Mouse (Mus musculus) kidney, adult 2 months (tissue): ENCODE measurements around the gene Tmco4. TPM values are rescaled to one million over a fixed set of nuclear protein-coding genes. Genes with fewer than 3 reads are reported as not detected.

Experiments
- DNase-seq: peaks from one replicate; pipeline ENCODE4 v3.0.0; 2021
- H3K27ac ChIP-seq: fragments of 200-500 bp; 2 replicates; pipeline ENCODE4 v1.5.1; 2012; ENCODE audit warnings: low read depth, low read length, control low read depth, inconsistent platforms; ENCODE audit not compliant: insufficient read depth
- H3K27me3 ChIP-seq: fragments of 200-500 bp; replicated peaks from 2 replicates; pipeline ENCODE4 v1.6.1; 2012; ENCODE audit warnings: mild to moderate bottlenecking, moderate library complexity, low read length, inconsistent platforms; ENCODE audit not compliant: control insufficient read depth, insufficient read depth
- H3K36me3 ChIP-seq: fragments of 200-500 bp; 2 replicates; pipeline ENCODE4 v1.6.1; 2012; ENCODE audit warnings: mild to moderate bottlenecking, moderate library complexity, low read length, inconsistent platforms; ENCODE audit not compliant: control insufficient read depth, insufficient read depth
- H3K4me1 ChIP-seq: fragments of 200-500 bp; 2 replicates; pipeline ENCODE4 v1.6.1; 2011; ENCODE audit warnings: low read length; ENCODE audit not compliant: control insufficient read depth, insufficient read depth
- H3K4me3 ChIP-seq: fragments of 200-500 bp; 2 replicates; pipeline ENCODE4 v1.5.1; 2011; ENCODE audit warnings: mild to moderate bottlenecking, low read depth, low read length, control low read depth; ENCODE audit not compliant: insufficient read depth
- CTCF ChIP-seq: fragments of 200-500 bp; conservative IDR thresholded peaks from 2 replicates; pipeline ENCODE4 v1.5.1; 2011; ENCODE audit warnings: low read depth, mild to moderate bottlenecking, control low read depth, low read length, moderate library complexity, mixed read lengths; ENCODE audit not compliant: insufficient read depth, insufficient read length
- POLR2A ChIP-seq: fragments of 200-500 bp; IDR thresholded peaks from one replicate; pipeline ENCODE4 v1.6.1; 2011; ENCODE audit warnings: low read depth, low read length, control low read depth
- WGBS: fragments of 180-500 bp; shearing (Covaris S2); methylation state at CpG from one replicate; pipeline ENCODE4 v1.1.7; 2018; 5-methylcytosine and 5-hydroxymethylcytosine counted together
- polyA plus RNA-seq: library from polyadenylated mRNA; depleted of rRNA; stranded (reverse); fragments of >200 nt; gene quantifications from 2 replicates; pipeline ENCODE4 v1.2.3, GENCODE M21; 2012

Gene Tmco4
- polyA plus RNA-seq, 1 experiment: 19.6 TPM

GRCm38 (mm10) chr4:139091478-139092355 is 119.0 kb downstream of the Tmco4 start:
- Histone ChIP-seq H3K27me3 (no peaks in the 10 kb centered on the region), H3K27ac (no peak overlapping the region)

GRCm38 (mm10) chr4:139092356-139093195 is 119.9 kb downstream of the Tmco4 start, which contains the start of gene Nbl1:
Nbl1 (minus strand) TSS chr4:139092993.
- under 1% methylated on average over 105 of the region's 105 CpGs for WGBS
- TF ChIP-seq POLR2A (no peak), CTCF (no peak)
- H3K27ac ChIP-seq: no peak within 1 kb of the TSS
- H3K36me3 ChIP-seq: no peaks in the 10 kb centered on the region
- H3K4me1 ChIP-seq: 0 out of 2 replicates have a peak, but pooled peaks cover 3% of the 10 kb centered on the region
- peak within 1 kb of the TSS; percentile 59 for H3K4me3 ChIP-seq
- peak; percentile 52 for DNase-seq
- H3K27me3 ChIP-seq: no peaks in the 10 kb centered on the region

More at GRCm38 (mm10) chr4:139091478-139092355, 119.0 kb downstream of the Tmco4 start:
- no peak for TF ChIP-seq POLR2A
- TF ChIP-seq CTCF: no peak
- no peak for DNase-seq
- WGBS: 20% methylated on average over 28 of the region's 28 CpGs
- Histone ChIP-seq H3K4me1 (0 out of 2 replicates have a peak, but pooled peaks cover 3% of the 10 kb centered on the region), H3K36me3 (no peaks in the 10 kb centered on the region), H3K4me3 (peak overlapping the region; percentile 59)

GRCm38 (mm10) chr4:139093196-139093530 is 120.5 kb downstream of the Tmco4 start:
- peak overlapping the region; percentile 59; the same call in 1 of the 2 replicates for H3K4me3 ChIP-seq
- no peak for DNase-seq
- 40% methylated on average over 13 of the region's 13 CpGs for WGBS
- H3K27me3 ChIP-seq: no peaks in the 10 kb centered on the region
- no peak overlapping the region for H3K27ac ChIP-seq
- H3K4me1 ChIP-seq: 0 out of 2 replicates have a peak, but pooled peaks cover 3% of the 10 kb centered on the region
- TF ChIP-seq POLR2A (no peak), CTCF (no peak)
- H3K36me3 ChIP-seq: no peaks in the 10 kb centered on the region

GRCm38 (mm10) chr4:139095406-139095805 is 122.7 kb downstream of the Tmco4 start:
- Histone ChIP-seq H3K36me3 (no peaks in the 10 kb centered on the region), H3K4me3 (no peak overlapping the region), H3K27me3 (no peaks in the 10 kb centered on the region), H3K4me1 (0 out of 2 replicates have a peak, but pooled peaks cover 3% of the 10 kb centered on the region), H3K27ac (no peak overlapping the region)
- peak; percentile 84 for DNase-seq
- WGBS: 0% methylated on average over 1 of the region's 1 CpGs
- TF ChIP-seq POLR2A (no peak), CTCF (no peak)

GRCm38 (mm10) chr4:139096201-139096600 is 123.5 kb downstream of the Tmco4 start:
- WGBS: 20% methylated on average over 5 of the region's 5 CpGs
- TF ChIP-seq CTCF (no peak), POLR2A (no peak)
- H3K4me1 ChIP-seq: 0 out of 2 replicates have a peak, but pooled peaks cover 3% of the 10 kb centered on the region
- H3K4me3 ChIP-seq: no peak overlapping the region
- H3K27me3 ChIP-seq: no peaks in the 10 kb centered on the region
- H3K27ac ChIP-seq: no peak overlapping the region
- peak; percentile 25 for DNase-seq
- no peaks in the 10 kb centered on the region for H3K36me3 ChIP-seq

GRCm38 (mm10) chr4:139100326-139100725 is 127.6 kb downstream of the Tmco4 start:
- no peak overlapping the region for H3K27ac ChIP-seq
- WGBS: 78% methylated on average over 8 of the region's 8 CpGs
- no peak for TF ChIP-seq CTCF
- no peak for TF ChIP-seq POLR2A
- DNase-seq: no peak
- no peaks in the 10 kb centered on the region for H3K27me3 ChIP-seq
- H3K36me3 ChIP-seq: no peaks in the 10 kb centered on the region
- no peak overlapping the region for H3K4me3 ChIP-seq
- no peaks in the 10 kb centered on the region for H3K4me1 ChIP-seq
